Mouse (Mus musculus): ENCODE measurements around the gene Gm37240.
A peak's percentile ranks its signal among the peaks of the same experiment; 100 is the strongest.

Gene Gm37240

DNA sequence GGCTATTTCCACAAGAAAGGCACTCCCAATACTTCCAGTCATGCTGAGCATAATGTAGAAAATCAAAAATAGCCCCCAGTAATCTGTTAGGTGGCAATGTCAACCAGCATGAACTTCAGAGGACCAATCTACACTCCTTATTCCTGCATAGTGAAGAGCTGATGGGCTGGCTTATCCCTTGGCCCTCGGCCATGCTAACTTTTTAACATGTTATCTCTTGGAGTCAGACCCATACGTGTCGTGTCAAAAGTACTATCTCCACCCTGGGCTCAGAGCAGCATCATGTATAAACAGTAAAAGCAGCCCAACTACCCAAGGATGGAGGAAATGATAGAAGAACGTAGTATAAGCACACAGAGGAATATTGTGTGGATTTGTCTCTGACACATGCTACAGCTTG is 1416.2 kb downstream of the Gm37240 start:
- no peak for DNase-seq (ENCODE audit: low spot score)

DNA sequence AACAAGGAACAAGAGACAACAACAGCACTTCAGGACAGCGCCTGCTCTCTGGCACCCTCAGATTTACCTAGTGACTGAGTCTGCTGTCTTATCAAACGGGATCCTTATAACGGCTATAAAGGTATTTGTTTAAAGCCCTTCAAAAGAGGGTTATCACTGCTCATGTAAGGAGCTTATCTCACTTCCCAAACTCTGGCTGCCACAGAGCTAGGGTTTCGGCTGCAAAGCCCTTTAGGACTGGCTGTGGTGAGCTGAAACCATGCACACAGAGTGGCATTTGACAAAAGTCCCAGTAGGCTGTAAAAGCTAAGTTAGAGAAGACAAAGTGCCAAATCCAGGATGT is 1419.2 kb downstream of the Gm37240 start:
- DNase-seq (ENCODE audit: low spot score), result no peak

DNA sequence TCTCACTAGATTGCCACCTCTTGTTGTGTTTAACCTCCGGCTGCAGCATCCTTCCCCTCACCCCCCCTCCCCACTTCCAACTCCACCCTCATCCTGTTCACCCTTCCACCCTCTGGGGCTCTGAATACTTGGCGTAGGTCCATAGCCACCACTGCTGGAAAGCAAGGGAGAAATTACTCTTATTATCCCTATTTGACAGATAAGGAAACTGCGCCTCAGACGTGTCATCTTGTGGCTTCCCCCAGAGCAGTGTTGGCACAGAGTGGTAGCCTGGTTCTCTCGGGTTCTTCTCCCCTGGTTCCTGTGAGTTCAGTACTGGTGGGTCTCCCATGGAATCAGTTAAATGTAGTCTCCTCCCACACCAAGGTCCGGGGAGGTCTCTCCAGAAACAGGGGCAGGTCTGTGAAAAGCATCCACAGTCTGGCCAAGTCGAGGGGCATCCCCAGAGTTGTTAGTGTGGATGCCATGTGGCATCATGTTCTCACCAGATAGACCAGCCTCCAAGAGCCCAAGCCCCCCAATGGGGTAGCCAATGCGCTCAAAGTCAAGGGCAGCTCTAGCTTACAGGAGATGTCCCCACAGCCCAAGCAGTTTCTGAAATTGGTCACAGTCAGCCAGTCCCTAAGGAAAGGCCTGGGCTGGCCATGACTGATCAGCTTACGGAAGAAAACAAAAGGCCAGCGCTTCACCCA is 1419.8 kb downstream of the Gm37240 start:
- no peak for DNase-seq (ENCODE audit: low spot score)

DNA sequence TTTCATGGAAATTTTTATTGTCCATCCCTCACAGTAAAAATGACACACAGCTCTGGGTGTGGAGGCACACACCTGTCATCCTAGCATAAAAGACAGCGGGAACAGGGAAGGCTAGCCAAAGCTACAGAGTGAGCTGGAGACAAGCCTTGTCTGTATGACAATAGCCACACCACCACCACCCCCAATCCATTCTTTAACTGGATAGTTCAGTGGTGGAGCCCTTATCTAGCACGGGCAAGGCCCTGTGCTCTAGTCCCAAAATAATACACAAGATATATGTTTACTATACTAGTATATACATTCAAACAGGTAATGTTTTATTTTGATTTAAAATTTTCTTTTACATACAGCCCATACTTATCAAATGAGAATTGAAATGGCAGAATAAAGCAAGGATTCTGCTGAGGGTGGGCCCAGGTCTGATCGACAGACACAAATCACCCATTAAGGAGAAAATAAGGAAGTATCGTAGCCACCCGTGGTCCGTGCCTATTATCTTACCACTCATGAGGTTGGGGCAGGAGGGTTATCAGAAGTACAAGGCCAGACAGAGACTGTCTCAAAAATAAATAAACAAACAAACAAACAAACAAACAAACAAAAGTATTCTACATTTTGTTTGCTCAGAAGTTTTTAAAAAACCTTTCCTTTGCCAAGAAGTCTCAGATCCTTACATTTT is 1421.4 kb downstream of the Gm37240 start:
- no peak for DNase-seq (ENCODE audit: low spot score)

DNA sequence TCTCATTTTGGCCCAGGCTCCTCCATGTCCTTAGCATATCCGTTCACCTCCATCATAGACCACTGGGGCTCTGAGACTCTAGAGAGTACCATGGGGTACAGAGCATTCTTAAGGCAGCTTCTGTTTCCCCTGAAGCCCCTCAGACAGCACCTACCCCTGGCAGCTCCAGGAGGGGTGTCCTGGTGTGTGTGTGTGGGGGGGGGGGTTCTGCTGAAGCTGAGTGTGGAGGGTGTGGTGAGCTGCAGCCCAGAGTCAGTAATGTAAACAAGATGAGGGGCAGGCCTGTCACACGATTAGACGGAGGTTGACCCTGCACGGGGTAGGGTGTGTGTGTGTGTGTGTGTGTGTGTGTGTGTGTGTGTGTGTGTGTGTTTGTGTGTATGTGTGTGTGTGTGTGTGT is 1425.6 kb downstream of the Gm37240 start:
- DNase-seq (ENCODE audit: low spot score), result no peak

DNA sequence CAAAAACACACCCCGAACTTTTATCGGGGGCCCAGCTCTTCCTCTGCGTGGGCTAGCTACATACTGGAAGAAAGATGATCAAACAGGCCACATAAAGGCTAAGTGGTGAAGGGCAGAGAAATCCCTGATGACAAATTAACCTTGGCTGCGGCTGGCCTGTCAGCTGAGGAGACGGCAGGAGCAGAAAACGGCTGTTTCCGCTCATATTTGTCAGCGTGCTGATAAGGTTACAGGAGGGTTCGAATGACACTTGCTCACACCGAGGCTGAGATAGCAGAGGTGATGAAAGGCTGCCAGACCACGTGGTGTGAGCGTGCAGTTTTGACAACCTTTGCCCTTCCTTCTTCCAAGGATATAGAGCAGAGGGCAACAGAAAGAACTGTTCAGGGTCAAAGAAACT is 1426.4 kb downstream of the Gm37240 start:
- DNase-seq (ENCODE audit: low spot score), result no peak

DNA sequence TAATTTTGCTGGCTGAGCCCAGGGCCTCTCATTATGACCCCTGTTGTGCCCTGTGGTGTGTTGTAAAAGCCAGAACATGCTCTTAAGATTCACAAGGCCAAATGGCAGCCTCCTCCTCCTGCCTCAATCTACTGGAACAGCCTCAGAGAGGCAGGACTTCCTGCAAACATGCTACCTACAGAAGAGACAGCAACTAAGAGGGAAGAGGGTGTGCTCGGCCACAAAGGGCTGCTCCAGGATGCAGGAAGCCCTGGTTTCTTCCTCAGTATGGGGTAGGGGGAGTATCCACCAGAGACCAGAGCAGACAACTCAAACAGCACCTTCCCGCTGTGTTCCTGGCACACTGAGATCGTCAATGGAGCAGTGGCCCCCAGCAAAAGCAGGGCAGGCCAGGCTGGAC is 1426.8 kb downstream of the Gm37240 start:
- no peak for DNase-seq (ENCODE audit: low spot score)

DNA sequence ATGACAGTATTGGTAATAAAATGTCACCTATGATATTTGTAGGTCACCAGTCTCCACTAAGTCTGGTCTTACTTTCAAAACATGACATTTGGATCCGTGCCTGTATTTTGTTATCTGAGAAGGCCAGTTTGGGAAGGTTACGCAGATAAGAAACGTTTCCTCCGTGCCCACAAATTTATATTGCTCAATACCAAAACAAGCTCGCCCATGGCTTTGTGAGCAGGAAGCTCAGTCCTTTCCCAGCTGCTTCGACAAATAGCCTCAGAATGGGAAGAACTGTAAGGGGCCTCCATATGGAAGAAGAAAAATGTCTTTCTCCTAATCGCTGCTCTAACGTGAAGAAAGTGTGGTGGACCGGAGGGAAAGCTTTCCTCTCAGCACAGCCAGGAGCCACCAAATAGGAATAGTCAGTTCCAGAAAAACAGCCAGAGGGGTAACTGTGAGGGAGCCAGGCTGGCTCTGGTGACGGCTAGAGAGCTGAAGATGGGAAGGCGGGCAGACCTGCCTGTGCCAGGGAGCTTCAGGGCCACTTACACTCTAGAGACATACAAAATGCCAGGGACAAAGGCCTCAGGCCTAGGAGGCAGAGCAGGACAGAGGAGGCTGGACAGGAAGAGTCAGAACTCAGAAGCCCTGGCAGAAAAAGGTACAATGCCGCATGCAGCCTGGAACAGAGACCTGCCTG is 1431.4 kb downstream of the Gm37240 start:
- peak; percentile 56 for DNase-seq (ENCODE audit: low spot score)

DNA sequence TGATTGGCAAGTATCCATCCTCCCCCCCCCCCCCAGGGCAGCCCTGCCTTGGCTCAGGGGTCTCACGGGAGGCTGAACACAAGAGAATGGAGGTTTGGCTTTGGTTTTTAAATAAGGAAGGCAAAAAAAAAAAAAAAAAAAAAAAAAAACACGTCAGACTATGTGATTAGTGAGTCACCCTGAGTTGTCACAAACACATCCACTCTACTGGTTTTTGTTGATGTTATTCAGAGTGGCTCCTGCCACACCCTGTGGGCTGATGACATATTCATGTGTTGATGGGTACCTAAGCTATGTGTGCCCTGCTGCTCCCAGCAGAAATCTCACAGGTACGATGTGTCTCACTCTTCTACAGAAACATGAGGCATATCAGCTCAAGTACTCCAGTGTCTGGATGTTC is 1436.7 kb downstream of the Gm37240 start:
- no peak for DNase-seq (ENCODE audit: low spot score)

DNA sequence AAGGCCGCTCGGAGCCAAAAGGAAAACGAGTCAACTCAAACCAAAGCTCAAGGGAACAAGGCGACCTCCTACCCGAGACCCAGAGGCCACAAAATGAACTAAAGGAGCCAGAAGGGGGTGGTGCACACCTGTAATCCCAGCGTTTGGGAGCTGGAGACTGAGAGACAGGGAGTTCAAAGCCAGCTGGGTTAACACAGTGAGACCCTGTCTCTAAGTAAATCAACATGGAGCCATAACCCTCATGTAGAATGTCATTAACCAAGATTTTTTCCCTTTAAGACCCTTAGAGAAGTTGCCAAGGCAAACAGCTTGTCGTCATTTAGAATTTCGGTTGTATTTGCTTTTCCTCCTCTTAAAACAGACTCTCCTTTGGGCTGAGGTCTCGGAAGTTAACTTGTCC is 1438.3 kb downstream of the Gm37240 start:
- DNase-seq (ENCODE audit: low spot score), result no peak

DNA sequence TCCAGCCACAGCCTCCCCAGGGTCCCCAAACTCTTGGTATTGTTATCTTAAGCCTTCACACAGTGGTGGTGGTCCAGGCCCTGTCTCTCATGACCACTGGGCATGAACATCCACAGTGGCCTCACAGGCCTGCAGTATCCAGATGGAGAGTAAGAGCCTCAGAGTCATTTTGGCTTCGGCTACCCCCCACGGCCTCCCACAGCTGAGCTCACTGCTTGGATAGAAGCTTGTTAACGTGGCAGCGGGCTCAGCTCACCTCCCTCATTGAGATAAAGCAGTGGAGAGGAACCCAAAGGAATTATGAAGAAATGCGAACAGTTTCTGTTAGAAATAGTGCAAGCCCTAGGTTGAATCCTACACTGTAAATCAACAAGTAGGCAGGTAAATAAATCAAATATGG is 1439.5 kb downstream of the Gm37240 start:
- DNase-seq (ENCODE audit: low spot score), result no peak

All from lung, postnatal 25 days (tissue).